Mouse (Mus musculus): ENCODE data around the gene Zfp668. TPM values are rescaled to one million over a fixed set of nuclear protein-coding genes. Genes with fewer than 3 reads are reported as not detected.

Gene Zfp668
- total RNA-seq, 4 experiments from 2014 or later, result 3.8 to 4.7 (median 4.3) TPM

Other genes starting within 250 kb of the Zfp668 start
- 10 to 100 TPM; 37.6 to 44.6 (median 41.4) TPM for gene Bcl7c, start 167.9 kb downstream of the Zfp668 start, total RNA-seq (2022)
- gene Ctf1, start 164.1 kb downstream of the Zfp668 start, total RNA-seq (2022), result 10 to 100 TPM in 3 of 4 experiments, 1 to 10 TPM in 1; 9.4 to 12.3 (median 10.2) TPM
- gene Ctf2, start 144.7 kb downstream of the Zfp668 start, total RNA-seq (2022), result not detected
- gene Fbxl19, start 132.3 kb downstream of the Zfp668 start, total RNA-seq (2022), result 1 to 10 TPM; 1.9 to 4.9 (median 3.2) TPM
- 10 to 100 TPM; 20.0 to 26.6 (median 24.7) TPM for gene Orai3, start 107.0 kb downstream of the Zfp668 start, total RNA-seq (2022)
- 10 to 100 TPM; 15.4 to 23.1 (median 17.9) TPM for gene Setd1a, start 100.2 kb downstream of the Zfp668 start, total RNA-seq (2022)
- 1 to 10 TPM; 1.9 to 3.3 (median 2.7) TPM for gene Gm49388, start 91.2 kb downstream of the Zfp668 start, total RNA-seq (2022)
- 10 to 100 TPM; 11.8 to 14.5 (median 12.7) TPM for gene Hsd3b7, start 76.2 kb downstream of the Zfp668 start, total RNA-seq (2022)
- gene Stx4a, start 52.5 kb downstream of the Zfp668 start, total RNA-seq (2022), result 10 to 100 TPM; 61.9 to 68.0 (median 66.0) TPM
- gene Stx1b, start 52.3 kb downstream of the Zfp668 start, total RNA-seq (2022), result under 1 TPM; 0.27 to 0.66 (median 0.51) TPM
- gene Zfp646, start 607 bp downstream of the Zfp668 start, total RNA-seq (2022), result 10 to 100 TPM; 16.1 to 19.5 (median 17.9) TPM
- gene Prss53, start 14.1 kb upstream of the Zfp668 start, total RNA-seq (2022), result 1 to 10 TPM in 1 of 4 experiments, under 1 TPM in 3; 0.29 to 1.6 (median 0.74) TPM
- gene Gm21974, start 18.6 kb upstream of the Zfp668 start, total RNA-seq (2022), result under 1 TPM in 1 of 4 experiments, not detected in 3; 0.34 TPM
- gene Vkorc1, start 18.8 kb upstream of the Zfp668 start, total RNA-seq (2022), result 10 to 100 TPM; 14.2 to 19.1 (median 17.3) TPM
- gene Bckdk, start 27.3 kb upstream of the Zfp668 start, total RNA-seq (2022), result 100 to 1,000 TPM; 119 to 144 (median 142) TPM
- gene Kat8, start 35.7 kb upstream of the Zfp668 start, total RNA-seq (2022), result 10 to 100 TPM; 13.6 to 16.8 (median 15.3) TPM
- gene Prss8, start 53.3 kb upstream of the Zfp668 start, total RNA-seq (2022), result not detected
- 10 to 100 TPM in 1 of 4 experiments, 1 to 10 TPM in 3; 8.7 to 10.4 (median 8.9) TPM for gene Prss36, start 69.9 kb upstream of the Zfp668 start, total RNA-seq (2022)
- gene Fus, start 90.6 kb upstream of the Zfp668 start, total RNA-seq (2022), result 100 to 1,000 TPM; 129 to 232 (median 187) TPM
- 10 to 100 TPM in 1 of 4 experiments, 1 to 10 TPM in 3; 5.4 to 11.0 (median 7.9) TPM for gene Pycard, start 117.0 kb upstream of the Zfp668 start, total RNA-seq (2022)
- gene Trim72, start 127.1 kb upstream of the Zfp668 start, total RNA-seq (2022), result 100 to 1,000 TPM; 292 to 380 (median 338) TPM
- 10 to 100 TPM in 1 of 4 experiments, 1 to 10 TPM in 3; 2.2 to 26.5 (median 3.1) TPM for gene Itgam, start 185.8 kb upstream of the Zfp668 start, total RNA-seq (2022)
- gene Gm49368, start 185.9 kb upstream of the Zfp668 start, total RNA-seq (2022), result under 1 TPM in 1 of 4 experiments, not detected in 3; 0.09 TPM

Data from heart, adult 8-10 months (tissue).